Mouse (Mus musculus) heart, postnatal 0 days (tissue): ENCODE measurements around the gene 9430097D07Rik. TPM values are rescaled to one million over a fixed set of nuclear protein-coding genes. Genes with fewer than 3 reads are reported as not detected.

Experiments
- ATAC-seq: fragments of 200-750 bp; cut with Nextera tagmentation; 2 replicates; pipeline ENCODE4 v1.8.0; 2017; ENCODE audit warnings: low read depth, moderate number of reproducible peaks, moderate library complexity; ENCODE audit not compliant: insufficient read depth
- DNase-seq: peaks from one replicate; pipeline ENCODE4 v3.0.0-alpha.2; 2016; ENCODE audit warnings: low spot score
- H3K27ac ChIP-seq: fragments of 300-500 bp; sonication (generic); 2 replicates; pipeline ENCODE4 v1.5.1; 2014; ENCODE audit warnings: low read depth, mild to moderate bottlenecking
- H3K27me3 ChIP-seq: fragments of 300-500 bp; sonication (generic); 2 replicates; pipeline ENCODE4 v1.6.1; 2014; ENCODE audit warnings: low read length, mixed read lengths; ENCODE audit not compliant: control insufficient read depth, insufficient read depth
- H3K36me3 ChIP-seq: fragments of 300-500 bp; sonication (generic); replicated peaks from 2 replicates; pipeline ENCODE4 v1.6.1; 2014; ENCODE audit warnings: low read length, mixed read lengths; ENCODE audit not compliant: control insufficient read depth, insufficient read depth
- H3K4me1 ChIP-seq: fragments of 300-500 bp; sonication (generic); 2 replicates; pipeline ENCODE4 v1.6.1; 2014; ENCODE audit warnings: antibody characterized with exemption; ENCODE audit not compliant: control insufficient read depth, insufficient read depth
- H3K4me2 ChIP-seq: fragments of 300-500 bp; sonication (generic); 2 replicates; pipeline ENCODE4 v1.6.1; 2014; ENCODE audit warnings: low read depth, mild to moderate bottlenecking, low read length, moderate library complexity
- H3K4me3 ChIP-seq: fragments of 300-500 bp; sonication (generic); 2 replicates; pipeline ENCODE4 v1.5.1; 2014; ENCODE audit warnings: low read depth, low read length
- H3K9ac ChIP-seq: fragments of 300-500 bp; sonication (generic); replicated peaks from 2 replicates; pipeline ENCODE4 v1.6.1; 2014; ENCODE audit warnings: low read depth, low read length, mixed read lengths
- H3K9me3 ChIP-seq: fragments of 300-500 bp; sonication (generic); replicated peaks from 2 replicates; pipeline ENCODE4 v1.6.1; 2016; ENCODE audit warnings: low read length; ENCODE audit not compliant: control insufficient read depth
- CTCF ChIP-seq: IDR thresholded peaks from 2 replicates; pipeline ENCODE4 v1.5.1; 2016; ENCODE audit warnings: antibody characterized with exemption, control low read depth, low read depth
- EP300 ChIP-seq: IDR thresholded peaks from 2 replicates; pipeline ENCODE4 v1.6.1; 2016; ENCODE audit warnings: antibody characterized with exemption, low read depth
- WGBS: fragments of 180-500 bp; shearing (Covaris S2); extraction: QIAGEN DNeasy Blood & Tissue Kit; methylation state at CpG from one replicate; pipeline ENCODE4 v1.1.7; 2014; 5-methylcytosine and 5-hydroxymethylcytosine counted together
- polyA plus RNA-seq: library from polyadenylated mRNA; unstranded; fragments of >200 nt; fragmentation: Nextera tagmentation; extraction: Ambion mirVana; gene quantifications from 2 replicates; pipeline ENCODE4 v1.2.1, GENCODE M21; 2015
- total RNA-seq: library from RNA; depleted of rRNA; stranded (reverse); fragments of >200 nt; gene quantifications from 2 replicates; pipeline ENCODE4 v1.2.3, GENCODE M21; 2014; ENCODE audit warnings: low replicate concordance

The 9430097D07Rik gene
- total and polyA plus RNA-seq, 2 experiments from 2014 or later: not detected

DNA sequence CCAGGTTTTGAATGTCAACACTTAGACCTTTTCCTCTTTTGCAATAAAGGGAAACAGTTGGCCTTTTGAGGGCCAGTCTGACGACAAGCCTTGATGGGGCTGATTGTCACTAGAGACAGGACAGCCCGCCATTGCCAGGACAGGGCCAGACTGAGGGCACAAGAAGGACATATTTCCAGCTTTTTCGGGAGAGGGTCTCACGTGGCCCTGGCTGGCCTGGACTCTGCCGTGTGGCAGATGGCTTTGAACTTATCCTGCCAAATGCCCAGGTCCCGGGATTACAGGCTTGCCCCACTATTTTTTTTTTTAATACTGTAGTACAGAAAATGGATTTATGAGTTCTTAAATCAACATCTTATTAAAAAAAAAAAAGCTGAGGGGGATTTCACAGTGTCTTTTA, 15.8 kb upstream of the 9430097D07Rik start:
- Histone ChIP-seq H3K9me3 (no peaks in the 10 kb centered on the region), H3K27ac (no peak overlapping the region), H3K4me1 (peaks cover 25% of the 10 kb centered on the region), H3K36me3 (peaks cover 46% of the 10 kb centered on the region), H3K4me3 (no peak overlapping the region), H3K9ac (no peak overlapping the region), H3K4me2 (no peak overlapping the region), H3K27me3 (no peaks in the 10 kb centered on the region)
- TF ChIP-seq EP300 (no peak), CTCF (no peak)
- ATAC-seq: no peak
- WGBS: 75% methylated on average over 6 of the region's 6 CpGs
- DNase-seq: no peak

DNA sequence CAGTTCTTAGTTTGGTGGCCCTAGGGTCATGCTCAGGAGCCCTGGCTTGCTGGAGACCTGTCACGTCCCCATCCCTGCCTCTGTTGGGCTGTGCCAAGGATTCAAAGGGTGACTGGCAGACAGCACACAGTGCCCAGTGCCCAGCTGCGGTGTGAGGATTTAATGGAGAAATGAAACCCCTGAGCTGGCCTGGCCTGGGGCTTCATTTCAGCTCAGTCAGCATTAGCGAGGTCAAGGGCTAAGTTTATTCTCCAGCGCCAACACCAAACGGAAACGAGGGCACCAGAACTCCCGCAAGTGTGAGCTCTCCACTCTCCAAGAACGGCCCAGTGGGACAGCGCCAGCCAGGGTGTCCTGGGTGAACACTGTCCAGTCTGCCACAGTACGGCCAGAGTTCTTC, 14.7 kb upstream of the 9430097D07Rik start:
- no peak overlapping the region for H3K4me3 ChIP-seq
- no peak for ATAC-seq
- no peak overlapping the region for H3K4me2 ChIP-seq
- H3K4me1 ChIP-seq: peaks cover 25% of the 10 kb centered on the region
- 0 out of 2 replicates have a peak overlapping the region, but pooled peaks have one; percentile 4 for H3K9ac ChIP-seq
- no peak for DNase-seq
- peaks cover 36% of the 10 kb centered on the region for H3K36me3 ChIP-seq
- WGBS: 76% methylated on average over 10 of the region's 10 CpGs
- no peaks in the 10 kb centered on the region for H3K27me3 ChIP-seq
- 0 out of 2 replicates have a peak overlapping the region, but pooled peaks have one; percentile 67 for H3K27ac ChIP-seq
- TF ChIP-seq EP300 (no peak), CTCF (no peak)
- H3K9me3 ChIP-seq: no peaks in the 10 kb centered on the region

DNA sequence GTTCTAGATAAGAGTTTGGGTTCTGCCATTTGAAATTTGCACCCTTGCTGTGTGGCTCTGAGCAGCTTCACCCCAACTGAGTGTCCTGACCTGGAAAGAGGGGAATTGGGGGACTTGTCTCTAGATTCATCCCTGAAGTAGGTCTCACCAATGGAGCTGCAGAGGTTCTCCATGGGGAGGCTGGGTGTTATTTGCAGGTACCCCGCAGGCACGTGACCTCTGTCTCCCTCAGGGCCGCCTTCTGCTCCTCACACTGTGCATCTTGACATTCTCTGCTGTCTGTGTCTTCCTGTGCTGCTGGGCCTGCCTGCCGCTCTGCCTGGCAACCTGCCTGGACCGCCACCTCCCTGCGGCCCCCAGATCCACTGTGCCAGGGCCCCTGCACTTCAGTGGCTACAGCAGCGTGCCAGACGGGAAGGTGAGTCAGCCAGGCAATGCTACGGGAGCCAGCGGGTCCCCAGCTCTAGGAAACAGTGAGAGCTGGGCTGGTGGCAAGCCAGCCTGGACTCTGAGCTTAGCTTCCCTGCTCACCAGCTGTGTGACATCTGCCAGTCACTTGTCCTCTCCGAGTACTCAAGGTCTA, 13.8 kb upstream of the 9430097D07Rik start:
- DNase-seq: peak; percentile 69
- peak overlapping the region; percentile 67 for H3K27ac ChIP-seq
- peak; percentile 17 for ATAC-seq
- H3K27me3 ChIP-seq: no peaks in the 10 kb centered on the region
- H3K4me2 ChIP-seq: peak overlapping the region; percentile 30
- H3K9ac ChIP-seq: 0 out of 2 replicates have a peak overlapping the region, but pooled peaks have one; percentile 4
- H3K9me3 ChIP-seq: no peaks in the 10 kb centered on the region
- TF ChIP-seq EP300: no peak
- H3K36me3 ChIP-seq: peaks cover 26% of the 10 kb centered on the region
- WGBS: 20% methylated on average over 11 of the region's 11 CpGs
- H3K4me3 ChIP-seq: no peak overlapping the region
- H3K4me1 ChIP-seq: peaks cover 25% of the 10 kb centered on the region

DNA sequence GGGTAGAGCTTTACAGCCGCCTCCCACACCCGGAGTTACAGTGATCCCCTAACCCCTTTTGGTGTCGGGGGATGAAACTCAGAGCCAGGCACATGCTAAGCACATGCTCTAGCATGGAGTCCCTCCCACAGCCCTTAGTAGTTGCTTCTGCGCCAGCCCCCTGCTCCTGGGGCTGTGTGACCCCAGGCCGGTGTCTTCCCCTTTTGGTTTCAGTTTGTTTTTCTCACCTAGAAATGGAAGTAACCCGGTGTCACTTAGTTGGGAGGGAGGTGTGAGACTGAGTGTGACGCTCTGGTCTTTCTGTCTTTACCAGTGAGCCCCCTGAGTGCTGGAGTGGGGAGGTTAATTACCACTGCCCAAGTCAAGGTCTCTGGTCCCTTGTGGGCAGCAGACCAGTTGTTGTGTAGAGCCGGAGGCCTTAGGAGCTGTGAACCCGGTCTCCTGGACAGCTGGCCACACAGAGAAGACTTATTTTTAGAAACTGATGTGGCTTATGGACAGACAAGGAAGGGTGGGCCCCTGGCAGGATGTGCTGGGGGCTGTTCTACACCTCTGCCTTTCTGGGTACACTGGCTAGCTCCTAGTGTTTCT, 12.3 kb upstream of the 9430097D07Rik start:
- Histone ChIP-seq H3K27me3 (no peaks in the 10 kb centered on the region), H3K9ac (peak overlapping the region; percentile 66), H3K4me3 (peak overlapping the region; percentile 64), H3K4me2 (peak overlapping the region; percentile 75), H3K4me1 (peaks cover 25% of the 10 kb centered on the region), H3K9me3 (no peaks in the 10 kb centered on the region), H3K27ac (peak overlapping the region; percentile 87), H3K36me3 (0 out of 2 replicates have a peak, but pooled peaks cover 18% of the 10 kb centered on the region)
- WGBS: 6% methylated on average over 9 of the region's 9 CpGs
- ATAC-seq (peak; percentile 25), DNase-seq (peak; percentile 71)
- TF ChIP-seq EP300 (no peak), CTCF (no peak)

DNA sequence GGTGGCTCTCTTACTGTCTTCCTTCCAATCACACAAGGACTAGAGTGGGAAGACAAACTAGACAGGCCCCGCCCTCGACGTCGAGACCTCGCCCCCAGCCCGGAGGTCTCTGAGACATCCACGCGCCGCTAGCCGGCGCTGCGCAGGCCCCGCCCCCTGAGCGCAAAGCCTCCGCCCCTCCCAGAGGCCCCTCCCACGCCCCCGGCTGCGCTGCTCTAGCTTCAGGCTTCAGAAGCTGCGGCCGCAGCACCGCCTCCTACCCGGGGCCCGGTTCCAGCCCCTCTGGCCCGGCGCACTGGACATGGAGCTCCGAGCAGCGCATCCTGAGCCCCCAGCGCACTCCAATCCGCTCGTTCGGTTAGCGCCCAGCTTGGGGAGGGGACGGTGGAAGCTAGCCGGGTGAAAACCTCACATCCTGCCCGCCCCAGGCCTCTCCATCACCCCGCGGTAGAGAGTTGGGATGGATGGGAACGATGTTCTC, 11.4 kb upstream of the 9430097D07Rik start, which contains the start of gene St6galnac4:
St6galnac4 (plus strand) TSS at position 225 of the 481 bp plus-strand sequence.
- H3K9me3 ChIP-seq: no peaks in the 10 kb centered on the region
- H3K36me3 ChIP-seq: 0 out of 2 replicates have a peak, but pooled peaks cover 15% of the 10 kb centered on the region
- H3K9ac ChIP-seq: peak within 1 kb of the TSS; percentile 66
- peaks cover 25% of the 10 kb centered on the region for H3K4me1 ChIP-seq
- no peaks in the 10 kb centered on the region for H3K27me3 ChIP-seq
- TF ChIP-seq CTCF (peak; percentile 40), EP300 (no peak)
- ATAC-seq: peak; percentile 84
- H3K4me3 ChIP-seq: peak within 1 kb of the TSS; percentile 64
- H3K4me2 ChIP-seq: peak within 1 kb of the TSS; percentile 75
- peak within 1 kb of the TSS; percentile 87 for H3K27ac ChIP-seq
- WGBS: 1% methylated on average over 38 of the region's 38 CpGs
- DNase-seq: peak; percentile 92
